Mouse (Mus musculus) C2C12 (cell line): ENCODE results near the gene Trp53i11.

Source experiments
- CEBPB ChIP-seq: IDR thresholded peaks from one replicate; pipeline ENCODE4 v1.6.1; 2011; ENCODE audit warnings: low read depth, mild to moderate bottlenecking, control low read depth, moderate library complexity
- CTCF ChIP-seq: IDR thresholded peaks from one replicate; pipeline ENCODE4 v1.5.1; 2011; ENCODE audit not compliant: control insufficient read depth, insufficient read depth, insufficient read length

GRCm38 (mm10) chr2:93218353-93218990, 31.1 kb downstream of the Trp53i11 start:
- TF ChIP-seq CEBPB (no peak), CTCF (no peak)
